Mouse (Mus musculus): ENCODE results near the gene Msln.

Gene Msln

DNA sequence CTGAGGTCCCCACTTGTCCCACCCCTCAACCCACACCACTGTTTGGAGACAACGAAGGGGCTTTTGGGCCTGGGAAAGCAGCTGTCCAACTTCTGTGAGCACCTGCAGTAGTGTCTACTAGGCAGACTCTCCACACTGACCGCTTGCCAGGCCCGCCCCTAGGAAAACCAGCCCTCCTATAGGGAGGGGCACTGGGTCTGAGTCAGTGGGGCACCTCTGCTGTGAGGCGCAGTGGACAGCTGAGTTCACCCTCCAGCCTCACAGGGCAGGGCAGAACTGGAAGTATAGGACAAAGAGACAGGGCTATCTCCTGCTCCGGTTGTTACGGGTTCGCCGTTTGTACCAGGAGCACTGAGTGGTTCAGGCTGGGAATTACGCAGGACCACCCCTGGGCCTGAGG is at the start of gene Msln:
Gene Msln, minus strand, starts transcription at position 138 of the 400 bp plus-strand sequence.
- DNase-seq (ENCODE audit: low spot score in 2 of 2): no peak

DNA sequence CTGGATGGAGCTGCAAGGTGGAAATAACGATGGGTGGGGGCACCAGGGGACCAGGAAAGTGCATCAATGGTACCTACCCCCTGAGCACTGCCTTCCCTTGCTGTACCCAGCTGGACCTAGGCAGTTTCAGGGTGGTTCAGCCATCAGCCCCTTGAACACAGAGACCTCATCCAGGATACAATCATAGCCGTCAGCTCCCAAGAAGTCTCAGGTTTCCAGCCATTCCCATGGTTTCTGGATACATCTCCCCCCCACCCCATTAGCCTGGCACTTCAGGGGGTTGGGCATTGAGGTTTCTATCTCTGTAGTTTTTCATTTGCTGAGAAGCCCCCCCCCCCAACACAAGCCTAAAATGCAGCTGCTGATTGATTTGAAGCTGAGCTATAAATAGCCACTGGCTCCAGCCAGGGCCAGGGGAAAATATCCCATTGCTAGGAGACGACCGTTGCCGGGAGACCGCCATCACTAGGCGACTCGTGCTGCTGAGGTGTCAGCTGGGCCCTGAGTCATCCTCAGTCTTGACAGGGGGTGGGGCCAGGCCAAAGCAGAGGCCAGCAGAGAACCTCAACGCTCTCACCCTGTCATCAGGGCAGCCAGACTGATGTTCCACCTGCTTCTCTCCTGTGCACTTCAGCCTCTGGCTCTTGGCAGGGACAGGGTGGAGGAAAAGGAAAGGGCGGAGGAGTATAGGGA is 48.8 kb upstream of the Msln start:
- DNase-seq (ENCODE audit: low spot score in 2 of 2): peak; percentile 85 to 89

DNA sequence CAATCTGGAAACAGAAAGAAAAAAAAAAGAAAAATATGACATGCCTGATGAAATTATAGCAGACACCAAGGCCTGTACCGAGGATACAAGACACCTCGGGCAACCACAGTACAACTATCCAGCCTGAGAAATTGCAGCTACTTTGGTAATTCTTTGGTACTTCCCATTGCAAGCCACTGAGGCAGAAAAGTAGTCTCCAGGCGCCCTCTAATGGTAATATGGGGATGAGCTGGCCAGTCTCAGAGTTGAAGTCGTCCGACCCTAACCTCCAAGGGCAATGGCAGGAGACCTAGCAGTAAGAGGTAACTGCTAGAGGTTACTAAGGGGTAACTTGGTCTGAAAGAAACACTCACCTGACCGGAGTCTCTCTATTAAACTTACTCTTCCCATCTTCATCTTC is 46.9 kb upstream of the Msln start:
- peak; percentile 74 to 78 for DNase-seq (ENCODE audit: low spot score in 2 of 2)

DNA sequence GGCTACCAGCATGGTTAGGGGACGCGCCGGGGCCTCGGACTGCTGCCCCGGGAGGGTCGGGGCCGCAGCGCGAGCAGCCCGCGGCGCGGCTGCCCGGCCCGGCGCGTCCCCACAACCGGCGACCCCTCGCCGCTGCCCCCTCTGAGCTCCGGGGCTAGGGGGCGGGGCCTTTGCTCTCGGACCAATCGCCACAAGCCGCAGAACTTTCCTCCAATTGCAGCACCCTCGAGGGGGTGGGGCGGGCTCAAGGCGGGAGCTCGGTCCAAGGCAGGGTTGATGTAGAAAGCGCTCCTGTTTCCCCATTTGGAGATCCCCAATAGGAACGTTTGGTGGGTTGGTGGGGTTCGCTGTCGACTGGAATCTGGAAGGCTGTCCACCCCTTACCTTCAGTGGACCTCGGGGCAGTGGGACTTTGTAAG is 42.8 kb upstream of the Msln start, which contains the start of gene Metrn:
Gene Metrn, minus strand, starts transcription at position 186 of the 419 bp plus-strand sequence.
- peak; percentile 66 to 67 for DNase-seq (ENCODE audit: low spot score in 2 of 2)

DNA sequence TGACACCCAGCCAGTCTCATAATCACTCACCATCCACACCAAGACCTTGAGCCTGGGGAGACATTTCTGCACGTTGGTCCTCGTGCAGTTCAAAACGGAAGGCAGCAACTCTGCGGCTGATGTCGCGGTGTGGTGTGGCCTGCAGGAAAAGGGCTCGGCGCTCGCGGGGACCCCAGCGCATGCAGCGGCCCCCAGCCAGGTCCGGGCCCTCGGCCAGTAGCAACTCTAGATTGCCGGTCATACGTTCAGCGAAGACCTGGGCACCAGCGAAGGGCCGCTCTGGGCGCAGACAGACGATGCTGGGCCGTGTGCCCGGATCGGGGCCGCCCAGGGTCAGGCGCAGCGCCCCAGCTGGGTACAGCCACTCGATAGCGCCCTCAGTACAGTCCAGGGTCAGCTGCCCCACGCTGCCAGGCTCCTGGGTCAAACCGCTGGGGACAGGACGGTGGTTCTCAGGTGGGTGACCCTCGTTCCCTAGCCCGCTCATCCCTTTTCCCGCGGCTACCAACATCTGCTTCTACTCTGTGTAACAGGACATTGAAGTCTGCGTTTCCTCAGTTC is 42.1 kb upstream of the Msln start:
- no peak for DNase-seq (ENCODE audit: low spot score in 2 of 2)

DNA sequence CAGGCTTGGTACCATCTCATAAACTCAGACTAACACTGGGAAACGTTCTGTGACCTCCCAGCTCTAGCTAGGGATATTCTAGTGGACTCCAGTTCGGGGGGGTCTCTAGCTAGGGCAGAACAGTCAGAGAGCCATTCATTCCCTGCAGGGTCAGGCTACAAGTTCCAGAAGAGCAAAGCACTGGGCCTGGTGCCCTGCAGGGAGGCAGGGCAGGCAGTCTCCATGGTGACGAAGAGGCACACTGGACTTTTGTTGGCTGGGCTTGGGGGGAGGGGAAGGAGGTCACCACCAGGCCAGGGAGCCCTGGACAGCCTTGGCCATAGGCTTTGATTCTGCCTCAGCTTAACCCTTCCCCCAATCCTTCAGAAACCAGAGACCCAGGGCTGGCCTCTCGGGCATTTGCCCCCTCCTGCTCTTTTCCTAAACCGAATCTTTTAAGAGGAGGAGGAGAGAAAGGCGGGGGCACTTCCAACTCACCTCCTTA is 41.5 kb upstream of the Msln start, which contains the start of gene AC134908.4:
Gene AC134908.4, minus strand, starts transcription at position 51 of the 484 bp plus-strand sequence.
- DNase-seq (ENCODE audit: low spot score in 2 of 2): peak in 1 of 2 experiments; percentile 66

DNA sequence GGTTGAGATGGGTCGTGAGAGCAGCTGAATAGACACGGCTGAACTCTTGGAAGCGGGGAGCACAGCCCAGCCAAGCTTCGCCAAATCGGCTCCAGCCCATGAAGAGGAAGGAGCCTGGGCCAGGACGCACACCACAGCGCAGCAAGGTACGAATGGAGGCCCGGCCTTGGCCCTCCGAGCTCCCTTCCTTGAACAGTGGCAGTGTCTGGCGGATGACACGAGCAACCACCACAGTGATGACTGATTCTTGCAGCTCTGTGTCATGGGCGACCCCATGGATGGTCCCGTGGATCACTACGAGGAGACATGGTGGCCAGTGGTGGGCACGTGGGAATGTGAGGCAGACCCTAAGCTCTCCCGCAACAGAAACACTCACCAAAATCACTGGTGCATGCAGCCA is 40.8 kb upstream of the Msln start:
- no peak for DNase-seq (ENCODE audit: low spot score in 2 of 2)

DNA sequence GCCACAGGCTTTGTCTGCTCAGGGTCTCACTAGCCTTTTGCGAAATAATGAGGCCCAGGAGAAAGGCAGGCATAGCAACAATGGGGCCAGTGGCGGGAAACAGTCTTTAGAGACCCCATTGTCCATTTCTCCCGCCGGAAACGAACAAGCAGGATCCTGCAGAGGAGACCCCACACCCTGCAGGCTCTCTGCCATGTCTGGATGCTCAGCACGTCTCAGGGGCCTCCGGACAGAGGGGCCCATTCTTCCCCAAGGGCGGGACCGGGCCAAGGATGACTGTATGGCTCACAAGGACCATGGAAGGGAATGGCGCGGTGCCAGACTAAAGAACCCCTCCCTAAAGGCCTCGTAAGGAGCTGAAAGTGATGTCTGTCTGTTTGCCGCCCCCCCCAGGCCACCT is 40.0 kb upstream of the Msln start:
- no peak for DNase-seq (ENCODE audit: low spot score in 2 of 2)

DNA sequence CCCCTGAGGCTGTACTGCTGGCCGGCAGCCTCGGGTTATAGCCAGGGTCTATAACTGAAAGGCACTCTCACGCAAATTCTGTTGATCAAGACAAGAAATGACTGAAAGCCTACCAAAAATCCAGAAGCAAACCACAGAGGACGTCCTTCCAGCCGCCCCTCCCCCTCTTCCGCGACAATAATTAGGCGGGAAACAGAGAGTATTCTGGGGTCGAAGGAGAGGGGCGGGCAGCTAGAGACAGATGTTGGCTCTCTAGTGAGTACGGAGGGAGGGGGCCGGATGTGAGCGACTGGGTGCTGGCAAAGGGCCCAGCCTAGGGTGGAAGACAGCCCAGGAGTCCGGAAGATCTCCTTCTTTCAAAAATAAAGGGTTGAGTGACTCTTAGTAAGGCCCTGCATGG is 38.4 kb upstream of the Msln start, which contains the start of gene Fam173a:
Gene Fam173a, minus strand, starts transcription at position 287 of the 400 bp plus-strand sequence.
- peak; percentile 63 to 78 for DNase-seq (ENCODE audit: low spot score in 2 of 2)

DNA sequence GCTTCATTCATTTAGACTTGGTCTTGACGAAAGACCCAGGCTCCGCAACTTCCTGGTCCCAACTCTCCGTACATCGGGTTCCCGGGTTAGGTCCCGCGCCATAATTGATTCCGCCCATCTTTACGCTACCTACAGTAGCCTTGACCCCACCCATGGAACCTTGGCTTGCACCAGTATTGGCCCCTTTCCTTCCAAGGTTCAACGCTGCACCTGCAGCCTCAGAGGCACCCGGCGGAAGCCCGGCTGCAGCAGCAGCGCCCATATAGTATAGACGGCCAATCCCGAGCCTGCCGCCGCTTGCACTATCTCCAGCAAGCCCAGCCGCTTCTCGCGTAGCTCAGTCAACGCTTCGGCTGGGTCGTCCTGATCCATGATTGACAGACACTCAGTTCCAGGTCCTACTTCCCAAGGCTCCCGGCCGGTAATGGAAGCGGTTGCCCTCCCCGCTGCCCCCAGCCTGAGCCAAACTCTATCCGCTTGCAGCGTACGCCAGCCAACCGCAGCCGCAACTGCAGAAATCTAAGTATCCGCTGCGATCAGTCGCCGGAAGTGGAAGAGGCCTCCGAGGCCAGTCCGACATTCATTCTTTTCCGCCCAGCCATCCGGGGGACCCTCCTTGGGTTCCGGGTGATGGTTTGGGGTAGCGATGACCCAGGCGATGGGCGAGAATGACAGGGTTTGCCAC is 37.8 kb upstream of the Msln start:
- peak; percentile 84 to 91 for DNase-seq (ENCODE audit: low spot score in 2 of 2)

DNA sequence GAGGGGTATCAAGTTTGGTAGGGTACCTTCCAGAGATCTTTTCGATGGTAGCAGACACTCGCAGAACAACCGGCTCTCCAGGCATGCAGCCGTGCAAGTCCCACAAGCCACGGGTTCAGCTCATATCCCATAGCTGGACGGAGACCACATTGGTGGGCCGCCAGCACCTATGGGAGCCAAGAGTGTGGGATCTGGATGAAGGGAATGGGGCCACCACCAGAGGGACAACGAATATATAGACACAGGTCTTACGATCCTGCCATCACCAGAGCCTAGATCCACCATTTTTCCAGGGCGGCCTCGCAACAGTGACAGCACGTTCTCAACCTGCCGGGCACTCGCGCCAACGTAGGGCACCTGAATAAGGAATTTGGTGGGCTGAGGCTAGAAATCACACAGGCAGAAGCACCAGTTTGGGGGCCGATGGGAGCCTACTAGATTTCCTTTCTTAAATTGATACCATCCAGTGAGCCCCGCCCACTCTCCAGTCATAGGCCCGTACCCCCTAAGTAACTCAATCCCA is 37.2 kb upstream of the Msln start:
- DNase-seq (ENCODE audit: low spot score in 2 of 2): no peak

DNA sequence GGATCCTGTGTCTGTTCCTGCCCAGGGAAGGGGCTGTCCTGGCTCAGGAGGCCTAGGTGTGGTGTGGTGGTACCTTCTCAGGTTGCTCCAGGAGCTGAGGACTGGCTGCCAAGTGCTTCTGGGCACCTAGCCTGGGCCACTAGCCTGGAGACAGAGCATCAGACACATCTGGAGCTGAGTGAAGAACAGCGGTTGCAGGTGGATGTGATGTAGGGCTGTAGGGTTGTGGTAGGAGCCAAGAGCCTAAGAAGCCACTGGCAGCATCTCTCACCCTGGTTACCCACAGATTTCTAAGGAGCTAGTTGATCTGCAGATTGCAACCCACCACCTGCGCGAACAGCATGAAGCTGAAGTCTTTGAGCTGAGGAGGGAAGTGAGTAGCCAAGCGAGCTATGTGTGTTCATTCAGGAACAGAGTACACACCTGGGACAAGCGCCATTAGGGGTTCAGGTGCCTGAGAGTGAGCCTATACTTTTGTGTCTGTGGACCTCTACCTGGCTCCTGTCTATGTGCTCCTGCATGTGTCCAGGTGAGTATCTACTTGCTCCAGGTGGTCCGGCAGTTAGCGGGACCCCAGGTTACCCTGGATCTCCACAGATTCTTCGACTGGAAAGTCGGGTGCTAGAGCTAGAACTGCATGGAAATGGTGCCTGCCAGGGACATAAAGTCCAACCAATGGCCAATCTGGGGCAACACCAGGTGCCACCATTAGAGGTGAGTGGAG is 32.8 kb upstream of the Msln start:
- no peak for DNase-seq (ENCODE audit: low spot score in 2 of 2)

DNA sequence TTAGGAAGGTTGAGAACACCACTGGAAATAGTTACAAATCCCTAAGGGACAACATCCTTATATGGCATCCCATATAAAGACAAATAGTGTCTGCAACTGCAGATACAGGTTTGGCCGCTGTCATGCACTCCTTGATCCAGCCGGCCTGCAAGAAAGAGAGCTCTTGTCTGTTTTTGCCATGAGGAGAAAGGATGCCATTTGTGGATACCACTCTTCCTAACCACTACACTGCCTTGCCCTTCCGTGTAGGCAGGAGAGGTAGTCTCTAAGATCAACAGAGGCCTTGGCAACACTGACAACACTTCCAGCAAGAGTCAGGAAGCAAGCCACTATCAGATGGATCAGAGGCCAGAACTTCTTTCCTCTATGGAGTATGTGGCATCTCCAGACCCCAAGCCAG is 32.1 kb upstream of the Msln start, which contains the start of gene Ccdc78:
Gene Ccdc78, plus strand, starts transcription at position 301 of the 400 bp plus-strand sequence.
- no peak for DNase-seq (ENCODE audit: low spot score in 2 of 2)

DNA sequence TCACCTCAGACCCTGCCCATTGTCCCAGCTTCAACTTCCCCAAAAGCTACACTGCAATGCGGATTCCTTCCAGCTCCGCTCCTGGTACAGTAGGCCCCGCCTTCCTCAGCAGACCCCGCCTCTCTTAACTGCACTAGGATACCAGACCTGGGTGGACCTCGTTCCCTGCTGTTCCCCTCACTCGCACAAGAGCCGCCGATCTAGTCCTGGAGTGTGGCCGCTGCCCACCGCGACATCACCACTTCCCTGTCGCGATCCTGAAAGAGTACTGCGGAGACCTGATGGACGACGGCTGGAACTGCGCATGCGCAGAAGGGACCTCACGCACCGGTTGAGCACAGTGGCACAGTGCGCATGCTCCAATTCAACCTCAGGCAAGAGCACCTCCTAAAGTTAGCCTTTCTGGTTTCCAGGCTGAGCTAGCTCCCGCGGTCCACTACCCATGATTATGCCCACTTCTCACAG is 31.1 kb upstream of the Msln start, which contains the start of gene Haghl:
Gene Haghl, minus strand, starts transcription at position 393 of the 465 bp plus-strand sequence.
- DNase-seq (ENCODE audit: low spot score in 2 of 2): peak; percentile 98 to 99

DNA sequence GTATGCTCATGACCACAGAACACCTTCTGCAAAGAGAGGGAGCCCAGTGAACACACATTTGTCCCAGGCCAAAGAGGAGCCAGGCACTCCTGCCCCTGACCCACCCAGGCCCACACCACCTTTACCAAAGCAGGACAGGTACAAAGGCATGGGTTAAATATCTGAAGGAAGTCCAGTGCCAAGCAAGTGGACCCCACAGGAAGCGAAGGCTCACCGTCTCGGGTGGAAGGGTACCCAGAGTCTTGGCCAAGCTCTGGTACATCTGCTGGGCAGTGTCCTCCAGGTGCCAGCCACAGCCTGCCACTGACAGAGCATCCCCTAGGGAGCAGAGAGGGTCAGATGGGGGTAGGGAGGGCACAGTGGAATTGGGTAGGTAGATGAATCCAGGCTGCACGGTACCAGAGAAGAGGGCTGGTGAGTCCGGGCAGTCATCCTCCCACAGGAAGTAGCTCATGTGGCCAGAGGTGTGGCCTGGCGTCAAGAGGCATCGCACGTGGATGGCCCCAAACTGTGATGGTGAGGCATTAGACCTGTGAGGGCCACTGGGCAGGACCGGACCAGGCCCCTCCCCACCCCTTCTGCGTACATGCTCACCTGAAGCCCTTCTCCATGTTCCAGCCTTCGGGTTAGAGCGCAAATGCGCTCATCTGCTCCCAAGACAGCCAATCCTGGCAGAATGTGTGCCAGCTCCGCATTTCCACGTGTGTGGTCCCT is 29.8 kb upstream of the Msln start:
- no peak for DNase-seq (ENCODE audit: low spot score in 2 of 2)

DNA sequence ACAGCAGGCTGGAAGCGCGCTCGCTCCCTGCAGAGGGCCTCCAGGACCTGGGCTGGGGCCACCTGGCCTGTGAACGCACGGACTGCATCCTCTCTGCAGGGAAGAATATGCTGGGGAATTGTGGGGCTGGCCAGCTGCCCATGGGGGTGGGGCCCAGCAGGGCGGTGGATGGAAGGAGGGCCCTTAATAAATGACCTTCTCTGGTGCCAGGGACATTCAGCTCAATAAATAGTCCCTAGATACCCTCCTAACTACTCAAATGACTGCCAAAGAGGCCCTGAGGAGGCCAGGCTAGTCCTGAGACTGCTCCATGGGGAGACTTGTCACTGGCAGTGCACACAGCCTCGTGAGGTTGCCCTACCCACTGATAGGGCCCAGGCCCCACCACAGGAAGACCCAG is 28.9 kb upstream of the Msln start:
- DNase-seq (ENCODE audit: low spot score in 2 of 2): no peak

DNA sequence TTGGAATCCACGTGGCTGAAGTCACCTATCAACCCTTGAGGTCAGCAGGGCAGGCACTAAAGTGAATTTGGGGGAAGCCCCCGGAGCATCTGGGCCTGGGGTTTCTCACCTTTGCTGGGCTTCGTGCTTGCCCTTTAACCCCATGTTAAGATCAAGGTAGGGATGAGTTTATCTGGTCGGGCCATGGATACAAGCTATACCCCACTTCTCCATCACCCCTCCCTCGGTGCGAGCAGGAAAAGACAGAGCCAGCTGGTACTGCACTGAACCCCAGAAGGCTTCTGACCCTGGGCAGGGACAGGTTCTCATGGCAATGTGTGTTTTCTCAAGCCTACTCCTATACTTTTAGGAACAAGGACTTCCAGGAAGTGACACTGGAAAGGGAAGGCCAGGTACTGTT is 27.2 kb upstream of the Msln start:
- DNase-seq (ENCODE audit: low spot score in 2 of 2): no peak

DNA sequence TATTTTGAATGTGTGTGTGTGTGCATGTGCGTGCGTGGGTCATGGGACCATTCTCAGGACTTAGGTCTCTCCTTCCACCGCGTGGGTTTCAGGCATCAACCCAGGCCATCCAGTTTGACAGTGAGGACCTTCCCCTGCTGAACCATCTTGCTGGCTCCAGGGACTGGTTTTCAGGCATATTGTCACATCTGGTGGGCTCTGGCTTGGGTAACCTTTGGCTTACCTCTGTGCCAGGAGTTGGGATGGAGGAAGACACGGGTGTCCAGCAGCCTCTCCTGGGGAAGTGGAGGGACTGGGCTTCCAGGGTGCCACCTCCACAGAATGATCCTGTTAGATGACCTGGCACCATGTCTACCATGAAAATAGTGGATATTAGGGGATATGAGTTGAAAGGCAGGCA is 23.8 kb upstream of the Msln start:
- no peak for DNase-seq (ENCODE audit: low spot score in 2 of 2)

DNA sequence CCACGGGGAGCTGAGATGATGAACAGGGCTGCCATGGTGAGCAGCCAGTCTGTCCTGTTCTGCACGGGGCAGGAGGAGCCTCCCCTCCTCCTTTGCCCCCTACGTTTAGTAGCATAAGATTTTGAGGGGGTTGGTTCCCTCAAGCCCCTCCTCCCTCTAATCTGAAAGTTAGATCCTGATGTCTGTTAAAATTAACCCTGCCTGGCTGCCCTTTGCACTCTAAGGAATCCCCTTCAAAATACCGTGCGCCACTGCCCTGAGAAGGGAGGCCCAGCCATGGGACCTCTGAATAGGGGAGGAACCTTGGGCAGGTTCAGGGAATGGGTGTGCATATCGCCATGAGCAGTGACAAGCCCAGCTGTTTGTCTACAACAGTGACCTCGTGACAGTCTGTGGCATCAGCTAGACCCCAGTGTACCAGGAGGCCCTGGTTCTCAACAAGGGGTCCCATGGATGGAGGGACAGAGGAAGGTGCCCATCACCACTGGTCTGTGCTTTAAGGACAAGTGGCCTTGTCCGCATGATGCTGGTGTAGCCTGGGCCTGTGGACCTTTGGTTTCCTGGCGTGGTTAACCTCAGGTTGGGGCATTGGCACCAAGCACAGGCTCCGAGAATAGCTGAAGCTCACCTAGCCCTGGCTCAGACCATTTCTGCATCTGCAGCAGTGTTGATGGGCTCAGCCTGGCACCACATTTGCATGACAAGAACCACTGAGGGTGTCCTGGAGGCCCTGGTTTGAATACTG is 21.3 kb upstream of the Msln start:
- no peak for DNase-seq (ENCODE audit: low spot score in 2 of 2)

DNA sequence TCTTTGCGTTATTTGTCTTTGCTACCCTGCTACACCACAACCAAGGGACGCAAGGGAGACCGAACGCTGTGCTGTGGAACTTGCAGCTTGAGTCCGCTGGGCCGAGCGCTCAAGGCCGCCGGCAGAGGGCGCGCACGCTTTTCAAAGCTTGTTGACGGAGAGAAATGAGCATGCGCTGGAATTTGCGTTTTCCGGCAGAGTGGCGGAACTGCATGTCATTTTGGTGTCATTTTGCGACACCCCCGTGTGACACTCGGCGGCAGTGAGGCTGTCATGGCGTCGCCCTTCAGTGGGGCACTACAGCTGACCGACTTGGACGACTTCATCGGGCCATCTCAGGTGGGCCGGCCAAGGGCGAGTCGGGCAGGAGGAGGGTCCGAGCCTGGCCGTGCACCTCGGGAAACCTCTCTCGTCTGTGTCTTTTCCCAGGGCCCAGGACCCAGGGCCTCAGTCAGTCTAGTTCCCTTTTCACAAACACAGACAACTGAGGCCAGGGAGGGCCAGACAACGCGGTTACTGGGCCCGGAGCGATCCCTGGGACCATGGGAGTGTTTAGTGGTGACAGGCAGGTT is 19.5 kb upstream of the Msln start, which contains the start of gene Narfl:
Gene Narfl, plus strand, starts transcription at position 228 of the 572 bp plus-strand sequence.
- peak; percentile 98 to 100 for DNase-seq (ENCODE audit: low spot score in 2 of 2)

Measured in right cerebral cortex, adult 2 months (tissue).